Mouse (Mus musculus) CD8-positive naive resting alpha-beta T cell, adult 57 days (primary cell): ENCODE measurements around the gene Myh11. TPM values are rescaled to one million over a fixed set of nuclear protein-coding genes. Genes with fewer than 3 reads are reported as not detected.

Source experiments
- total RNA-seq: library from RNA; stranded (reverse); gene quantifications from one replicate; pipeline ENCODE4 v1.2.4, GENCODE M21; 2023

Myh11 gene
- total RNA-seq = not detected

DNA sequence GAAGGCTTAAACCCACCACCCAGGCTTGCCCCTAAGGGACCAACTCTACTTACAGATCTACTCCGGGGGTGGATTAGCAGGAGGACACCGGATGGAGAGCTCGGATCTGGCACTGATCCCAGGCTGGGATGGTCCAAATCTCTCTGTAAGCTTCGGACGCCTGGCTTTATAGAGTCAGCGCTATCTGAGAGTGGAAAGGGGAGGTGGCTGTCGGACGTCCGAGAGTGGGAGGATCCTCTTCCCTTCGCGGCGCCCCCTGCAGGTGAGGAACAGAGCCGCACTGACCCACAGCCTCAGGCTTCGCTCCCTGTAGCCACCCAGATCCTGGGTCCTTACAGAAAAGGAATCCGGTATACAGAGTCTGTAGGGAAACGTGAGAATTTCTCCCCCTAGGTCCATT is at the start of gene Myh11:
Gene Myh11 (minus strand): TSS at position 150 of the 400 bp plus-strand sequence.

GRCm38 (mm10) chr16:14316884-14317876 is 26.0 kb upstream of the Myh11 start, which contains the start of gene Fopnl:
Gene Fopnl (minus strand): TSS chr16:14317405.

DNA sequence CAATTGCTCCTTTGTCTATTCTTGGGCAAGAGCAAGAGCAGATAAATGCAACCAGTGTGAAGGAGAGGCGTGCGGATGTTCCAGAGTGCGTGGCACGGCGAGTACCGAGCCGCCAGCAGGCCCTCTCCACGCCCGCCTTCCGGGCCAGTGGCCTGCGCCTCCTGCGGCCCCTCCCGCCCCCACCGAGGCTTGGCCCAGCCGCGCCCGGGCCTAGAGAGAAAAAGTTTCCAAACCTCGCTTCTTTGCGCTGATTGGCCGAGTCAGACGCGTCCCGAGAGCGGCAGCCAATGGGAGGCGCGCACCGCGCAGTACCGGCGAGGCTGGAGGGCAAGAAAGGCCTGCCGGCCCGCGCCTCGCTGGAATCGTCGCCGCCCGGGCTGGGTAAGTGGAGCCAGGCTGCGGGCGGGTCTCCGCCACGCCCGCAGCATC is 128.2 kb downstream of the Myh11 start, which contains the start of the genes Nde1 and Marf1:
Gene Nde1 (plus strand): TSS at position 288 of the 429 bp plus-strand sequence.
Gene Marf1 (minus strand): TSS at position 364 of the 429 bp plus-strand sequence.

Other genes with a start within 250 kb of the Myh11 start
- gene Nde1, start 128.1 kb downstream of the Myh11 start, total RNA-seq = 40.4 TPM
- 62.5 TPM for gene Marf1, start 128.0 kb downstream of the Myh11 start, total RNA-seq
- 44.0 TPM for gene Fopnl, start 26.0 kb upstream of the Myh11 start, total RNA-seq
- 50.7 TPM for gene Abcc1, start 70.2 kb upstream of the Myh11 start, total RNA-seq